Mouse (Mus musculus) kidney, adult 2 months (tissue): ENCODE data around the gene Gpr160.

Experiments
- CTCF ChIP-seq: fragments of 200-500 bp; conservative IDR thresholded peaks from 2 replicates; pipeline ENCODE4 v1.5.1; 2011; ENCODE audit warnings: low read depth, mild to moderate bottlenecking, control low read depth, low read length, moderate library complexity, mixed read lengths; ENCODE audit not compliant: insufficient read depth, insufficient read length
- POLR2A ChIP-seq: fragments of 200-500 bp; IDR thresholded peaks from one replicate; pipeline ENCODE4 v1.6.1; 2011; ENCODE audit warnings: low read depth, low read length, control low read depth

- TF ChIP-seq POLR2A (no peak), CTCF (no peak)
Measured at GRCm38 (mm10) chr3:30934384-30934783, 78.6 kb downstream of the Gpr160 start.
